Mouse (Mus musculus): ENCODE results near the gene Elane.

Elane gene

GRCm38 (mm10) chr10:79886054-79886453 lies at the start of gene Elane:
Gene Elane, plus strand, starts transcription at chr10:79886247.
- no peak for DNase-seq (ENCODE audit: low spot score in 2 of 2)

GRCm38 (mm10) chr10:79836918-79837317 lies 49.1 kb upstream of the Elane start:
- no peak for DNase-seq (ENCODE audit: low spot score in 2 of 2)

GRCm38 (mm10) chr10:79838151-79838550 lies 47.9 kb upstream of the Elane start:
- DNase-seq (ENCODE audit: low spot score in 2 of 2) = no peak

GRCm38 (mm10) chr10:79840091-79840490 lies 46.0 kb upstream of the Elane start:
- no peak for DNase-seq (ENCODE audit: low spot score in 2 of 2)

GRCm38 (mm10) chr10:79840644-79841551 lies 45.1 kb upstream of the Elane start:
- peak in 1 of 2 experiments; percentile 77 for DNase-seq (ENCODE audit: low spot score in 2 of 2)

GRCm38 (mm10) chr10:79842322-79842721 lies 43.7 kb upstream of the Elane start:
- DNase-seq (ENCODE audit: low spot score in 2 of 2) = no peak

- DNase-seq (ENCODE audit: low spot score in 2 of 2) = peak in 1 of 2 experiments; percentile 28
Observed at GRCm38 (mm10) chr10:79843476-79843875, 42.6 kb upstream of the Elane start.

- no peak for DNase-seq (ENCODE audit: low spot score in 2 of 2)
Observed at GRCm38 (mm10) chr10:79846553-79846952, 39.5 kb upstream of the Elane start.

- DNase-seq (ENCODE audit: low spot score in 2 of 2) = no peak
Observed at GRCm38 (mm10) chr10:79849941-79850628, 36.0 kb upstream of the Elane start.

- DNase-seq (ENCODE audit: low spot score in 2 of 2) = no peak
Observed at GRCm38 (mm10) chr10:79851653-79852052, 34.4 kb upstream of the Elane start.

- DNase-seq (ENCODE audit: low spot score in 2 of 2) = no peak
Observed at GRCm38 (mm10) chr10:79852107-79852789, 33.8 kb upstream of the Elane start.

- no peak for DNase-seq (ENCODE audit: low spot score in 2 of 2)
Observed at GRCm38 (mm10) chr10:79852827-79853226, 33.2 kb upstream of the Elane start.

GRCm38 (mm10) chr10:79853392-79853791 lies 32.7 kb upstream of the Elane start:
- DNase-seq (ENCODE audit: low spot score in 2 of 2) = peak; percentile 98 to 99

GRCm38 (mm10) chr10:79853860-79854795 lies 31.9 kb upstream of the Elane start, which contains the start of gene Ptbp1:
Gene Ptbp1, plus strand, starts transcription at chr10:79854427.
- peak; percentile 99 to 100 for DNase-seq (ENCODE audit: low spot score in 2 of 2)

GRCm38 (mm10) chr10:79854801-79855541 lies 31.1 kb upstream of the Elane start:
- DNase-seq (ENCODE audit: low spot score in 2 of 2) = peak in 1 of 2 experiments; percentile 69

- DNase-seq (ENCODE audit: low spot score in 2 of 2) = no peak
Observed at GRCm38 (mm10) chr10:79855558-79856184, 30.4 kb upstream of the Elane start.

GRCm38 (mm10) chr10:79856280-79856679 lies 29.8 kb upstream of the Elane start:
- no peak for DNase-seq (ENCODE audit: low spot score in 2 of 2)

- DNase-seq (ENCODE audit: low spot score in 2 of 2) = no peak
Observed at GRCm38 (mm10) chr10:79856704-79857451, 29.2 kb upstream of the Elane start.

- no peak for DNase-seq (ENCODE audit: low spot score in 2 of 2)
Observed at GRCm38 (mm10) chr10:79857452-79857811, 28.6 kb upstream of the Elane start.
